9 mouse cellular contexts compared by ENCODE assay signal in the genomic region with DNA sequence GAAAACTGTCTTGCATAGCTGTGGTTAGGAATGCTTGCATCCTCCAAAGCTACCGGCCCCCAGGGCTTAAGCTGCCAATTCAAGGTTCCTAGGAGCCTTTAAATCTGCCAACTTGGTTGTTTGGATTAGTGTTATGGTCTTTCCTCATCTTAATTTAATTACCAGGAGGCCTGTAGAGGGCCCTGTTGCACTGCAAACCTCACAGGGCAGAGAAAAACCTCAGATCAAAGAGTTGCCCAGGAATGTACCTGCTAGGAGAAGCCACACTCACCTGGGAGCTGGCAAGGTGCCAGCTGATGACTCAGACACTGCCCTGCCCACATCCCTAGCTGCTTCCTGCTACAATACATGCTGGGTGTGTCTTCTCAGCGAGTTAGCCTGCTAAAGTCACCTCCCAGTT. TPM values are rescaled to one million over a fixed set of nuclear protein-coding genes. Genes with fewer than 3 reads are reported as not detected.
A peak's percentile ranks its signal among the peaks of the same experiment; 100 is the strongest.
DNase-seq lines count a peak whose midpoint lies in the region; ATAC-seq and TF ChIP-seq lines count a peak whose summit lies in the region.
"Had no signal": no experiment of that assay in that cellular context is flagged by ENCODE, and none has a peak within 500 bp of the region (broad histone marks: within the 10 kb centered on the region; RNA-seq: fewer than 3 reads in every experiment).

No protein-coding gene starts in this region.

- 16% methylated on average over 2 of the region's 2 CpGs for WGBS in heart, embryonic 12.5 days

- no peak overlapping the region for H3K4me2 ChIP-seq in heart, embryonic 12.5 days
- H3K4me2 ChIP-seq: liver, embryonic 13.5 days had no signal

- H3K4me1 ChIP-seq in heart, embryonic 12.5 days (replicated peaks): peaks cover 9% of the 10 kb centered on the region; the same call in 1 of the 2 replicates
- 0 out of 4 replicates have a peak, but pooled peaks cover 0 to 5% of the 10 kb centered on the region in 2 experiments for H3K4me1 ChIP-seq in ES-E14 (ENCODE audit: control insufficient read depth in 2 of 2, insufficient read depth in 2 of 2, low read length in 2 of 2, poor library complexity in 1 of 2)
- H3K4me1 ChIP-seq: liver, embryonic 13.5 days had no signal

- H3K27ac ChIP-seq in heart, embryonic 12.5 days (ENCODE audit: poor library complexity, severe bottlenecking): no peak overlapping the region
- H3K27ac ChIP-seq in ES-E14 (ENCODE audit: insufficient read depth, low read depth, low read length, poor library complexity, severe bottlenecking): no peak overlapping the region
- H3K27ac ChIP-seq in left cerebral cortex, adult 2 months: no peak overlapping the region
- H3K27ac ChIP-seq in gastrocnemius, adult 2 months: no peak overlapping the region
- H3K27ac ChIP-seq: liver, embryonic 13.5 days had no signal

- H3K36me3 ChIP-seq in heart, embryonic 12.5 days: no peaks in the 10 kb centered on the region
- H3K36me3 ChIP-seq in ES-E14 (ENCODE audit: control insufficient read depth, insufficient read depth, low read length, poor library complexity, severe bottlenecking): no peaks in the 10 kb centered on the region
- H3K36me3 ChIP-seq: liver, embryonic 13.5 days had no signal

- H3K4me3 ChIP-seq in heart, embryonic 12.5 days: no peak overlapping the region
- H3K4me3 ChIP-seq in ES-E14 (ENCODE audit: insufficient read depth in 1 of 2, low read depth in 1 of 2, low read length in 2 of 2, poor library complexity in 1 of 2, severe bottlenecking in 1 of 2): no peak overlapping the region
- H3K4me3 ChIP-seq in left cerebral cortex, adult 2 months: no peak overlapping the region
- H3K4me3 ChIP-seq in gastrocnemius, adult 2 months: no peak overlapping the region
- H3K4me3 ChIP-seq: liver, embryonic 13.5 days had no signal

- intact Hi-C loops in heart, postnatal 10 days (cut with DNase I): no loop called here
- intact Hi-C loops in left cerebral cortex, adult 2 months (cut with DNase I): loop anchor here (5.0 kb wide), 1 partner anchor 269 kb away; no protein-coding TSS in a partner anchor
- intact Hi-C loops in gastrocnemius, adult 2 months (cut with DNase I): no loop called here

- DNase-seq in heart, postnatal 10 days: peak; percentile 13 to 35
- peak; percentile 44 for DNase-seq in ES-E14 (ENCODE audit: low read depth, low spot score)
- peak; percentile 69 for DNase-seq in fat pad, adult 2 months (ENCODE audit: extremely low read depth, low read depth, low spot score)
- peak; percentile 8 to 10 for DNase-seq in left cerebral cortex, adult 2 months (ENCODE audit: extremely low spot score in 1 of 2, low spot score in 2 of 2)
- peak; percentile 10 for DNase-seq in skeletal muscle tissue, adult 2 months (ENCODE audit: low read depth, low spot score)
- no peak for DNase-seq in gastrocnemius, adult 2 months
- no peak for DNase-seq in spleen, postnatal 4 days (ENCODE audit: low spot score in 2 of 2)
- DNase-seq: liver, embryonic 13.5 days had no signal

- no peak overlapping the region for H3K9ac ChIP-seq in heart, embryonic 12.5 days
- no peak overlapping the region for H3K9ac ChIP-seq in ES-E14 (ENCODE audit: insufficient read depth, low read depth, low read length, poor library complexity, severe bottlenecking)
- H3K9ac ChIP-seq: liver, embryonic 13.5 days had no signal

- H3K9me3 ChIP-seq in heart, embryonic 12.5 days (replicated peaks): no peaks in the 10 kb centered on the region
- no peaks in the 10 kb centered on the region for H3K9me3 ChIP-seq in ES-E14 (ENCODE audit: control insufficient read depth, insufficient read depth, low read depth, low read length)
- H3K9me3 ChIP-seq: liver, embryonic 13.5 days had no signal

- no peaks in the 10 kb centered on the region for H3K27me3 ChIP-seq in heart, embryonic 12.5 days (replicated peaks)
- H3K27me3 ChIP-seq: liver, embryonic 13.5 days had no signal

- no peak for ATAC-seq in heart, embryonic 12.5 days (ENCODE audit: insufficient number of reproducible peaks, low FRiP score)

- in situ Hi-C loops in ES-E14 (cut with MboI; ENCODE audit: low sequenced_read_pairs in 2 of 2, unreplicated experiment in 2 of 2): no loop called here

- peak; percentile 26 for TF ChIP-seq CTCF in left cerebral cortex, adult 2 months (IDR thresholded peaks at IDR 0.05)
- no peak for TF ChIP-seq CTCF in gastrocnemius, adult 2 months (IDR thresholded peaks at IDR 0.05)

TF ChIP-seq in ES-E14, 5 proteins besides CTCF, POLR2A, EP300 and RAD21:
- TF ChIP-seq MAFK (IDR thresholded peaks at IDR 0.05; ENCODE audit: insufficient read depth, low read depth, low read length): no peak
- no peak for TF ChIP-seq ZNF384 (IDR thresholded peaks at IDR 0.05; ENCODE audit: low read depth, low read length)
- TF ChIP-seq HCFC1 (IDR thresholded peaks at IDR 0.05; ENCODE audit: borderline replicate concordance, insufficient read depth, low read length): no peak
- no peak for TF ChIP-seq CHD2 (IDR thresholded peaks at IDR 0.05; ENCODE audit: low read depth, low read length)
- TF ChIP-seq ZC3H11A (IDR thresholded peaks at IDR 0.05; ENCODE audit: borderline replicate concordance, low read depth, low read length): peak; percentile 43; the same call in 1 of the 2 replicates

RNA-seq across cellular contexts. Expression of a gene that starts 11.3 kb away (rescaled TPM):
- total RNA-seq in heart, postnatal 10 days (2021): under 1 TPM; 0.30 to 0.34 TPM
- 0.21 TPM in 1 of 2 replicates, not detected in the other for polyA plus RNA-seq in heart, embryonic 12.5 days (2016; fragmentation: Nextera tagmentation; extraction: Ambion mirVana)
- total RNA-seq in ES-E14 (2012; rRNA removed): not detected in 2 replicates
- under 1 TPM; 0.18 to 0.26 TPM for total RNA-seq in left cerebral cortex, adult 2 months (2021)
- total RNA-seq in gastrocnemius, adult 2 months (2021): under 1 TPM; 0.28 to 0.42 TPM

RNA-seq across cellular contexts. Expression of a gene that starts 35.9 kb away (rescaled TPM):
- total RNA-seq in heart, postnatal 10 days (2021): under 1 TPM; 0.05 to 0.17 TPM
- polyA plus RNA-seq in heart, embryonic 12.5 days (2016; fragmentation: Nextera tagmentation; extraction: Ambion mirVana): 0.13 and 0.17 TPM in 2 replicates
- total RNA-seq in ES-E14 (2012; rRNA removed): 0.13 TPM in 1 of 2 replicates, not detected in the other
- total RNA-seq in left cerebral cortex, adult 2 months (2021): not detected
- not detected for total RNA-seq in gastrocnemius, adult 2 months (2021)

Comparison
In these comparisons a context has a peak if more than half of its experiments do, and no peak if none do; other contexts are left out.
1. DNase-seq: peak in heart, postnatal 10 days (2 of 2), ES-E14 (single experiment), fat pad, adult 2 months (single experiment), left cerebral cortex, adult 2 months (2 of 2) and skeletal muscle tissue, adult 2 months (single experiment); none in gastrocnemius, adult 2 months (single experiment) and spleen, postnatal 4 days (0 of 2).